Mouse (Mus musculus) liver, adult 2 months (tissue): ENCODE measurements at regions not wholly inside any gene's neighbourhood (a gene's known extent, or its start where the extent isn't known, plus 50 kb on each side); places are given as distances from the start of the nearest gene placed in this dataset.

ENCODE experiments used
- CTCF ChIP-seq: fragments of 200-500 bp; IDR thresholded peaks from 2 replicates; pipeline ENCODE4 v1.5.1; 2011; ENCODE audit warnings: low read depth, low read length, control low read depth
- POLR2A ChIP-seq: fragments of 200-500 bp; IDR thresholded peaks from 2 replicates; pipeline ENCODE4 v1.6.1; 2011; ENCODE audit warnings: low read length, control low read depth; ENCODE audit not compliant: insufficient read depth; ENCODE audit errors: extremely low read depth

- no peak for TF ChIP-seq POLR2A
- no peak for TF ChIP-seq CTCF
Observed at GRCm38 (mm10) chr2:171245391-171245790, 513.8 kb downstream of the Dok5 start.
